Mouse (Mus musculus): ENCODE results near the gene Tfap4.

- TF ChIP-seq CTCF (IDR thresholded peaks at IDR 0.05; ENCODE audit: low read depth, low read length), result no peak
- TF ChIP-seq POLR2A (IDR thresholded peaks at IDR 0.05; ENCODE audit: borderline replicate concordance, low read depth, low read length), result no peak; the same call in 1 of the 2 replicates
Observed at GRCm38 (mm10) chr16:4558980-4559631, 548 bp downstream of the Tfap4 start.
